In the genomic region with DNA sequence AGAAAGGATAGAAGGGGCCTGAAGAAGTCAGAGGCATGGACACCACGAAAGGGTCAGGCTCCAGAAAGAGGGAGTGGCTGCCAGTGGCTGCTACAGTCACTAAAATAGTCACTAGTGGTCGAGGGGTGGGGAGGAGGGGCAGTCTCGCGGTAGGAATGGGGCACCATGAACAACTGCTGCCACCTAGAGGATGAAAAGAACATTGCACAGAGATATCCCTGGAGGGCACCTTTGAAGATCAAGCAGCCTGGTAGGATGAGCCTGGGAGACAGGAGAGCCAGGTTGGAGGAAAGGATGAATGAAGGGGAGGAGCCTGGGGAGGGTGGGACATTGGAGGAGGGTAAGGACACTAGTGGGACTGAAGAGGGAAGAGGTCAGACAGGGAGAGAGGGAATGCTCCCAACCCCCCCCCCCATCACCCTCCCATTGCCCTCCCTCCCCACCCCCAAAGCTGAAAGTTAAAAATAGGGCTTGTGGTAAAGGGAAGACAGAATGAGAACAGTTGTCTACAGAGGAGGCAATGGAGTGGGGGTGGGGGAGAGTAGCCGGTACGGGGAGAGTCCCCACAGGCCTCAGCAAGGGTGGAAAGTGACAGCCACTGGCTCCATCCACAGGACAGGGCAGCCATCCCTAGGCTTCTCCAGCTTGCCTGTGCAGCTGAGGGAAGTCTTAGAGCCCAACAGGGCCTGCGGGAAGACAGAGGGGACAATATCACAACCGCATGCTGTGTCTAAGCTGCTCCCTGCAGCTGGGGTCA, we compare ENCODE assay signal across 8 mouse cellular contexts. TPM values are rescaled to one million over a fixed set of nuclear protein-coding genes. Genes with fewer than 3 reads are reported as not detected.
DNase-seq lines count a peak whose midpoint lies in the region; ATAC-seq and TF ChIP-seq lines count a peak whose summit lies in the region.

No protein-coding gene starts in this region.

- 0 out of 2 replicates have a peak, but pooled peaks cover 15% of the 10 kb centered on the region for H3K27me3 ChIP-seq in embryonic facial prominence, embryonic 10.5 days (replicated peaks; ENCODE audit: low read depth, poor library complexity, severe bottlenecking)
- no peaks in the 10 kb centered on the region for H3K27me3 ChIP-seq in heart, embryonic 11.5 days (ENCODE audit: control insufficient read depth, insufficient read depth, low read length)
- no peaks in the 10 kb centered on the region for H3K27me3 ChIP-seq in kidney, postnatal 0 days (ENCODE audit: insufficient read depth, low read length)
- H3K27me3 ChIP-seq in liver, embryonic 11.5 days (replicated peaks; ENCODE audit: control insufficient read depth, insufficient read depth, low read length), result no peaks in the 10 kb centered on the region
- H3K27me3 ChIP-seq in myocyte (ENCODE audit: control insufficient read depth, insufficient read depth, insufficient read length), result no peaks in the 10 kb centered on the region

- peak overlapping the region; percentile 56 for H3K9ac ChIP-seq in heart, embryonic 11.5 days (ENCODE audit: low read depth, low read length)
- H3K9ac ChIP-seq in kidney, postnatal 0 days (ENCODE audit: low read depth, low read length), result no peak overlapping the region
- H3K9ac ChIP-seq in liver, embryonic 11.5 days (ENCODE audit: low read depth, low read length), result no peak overlapping the region

- peaks cover 46% of the 10 kb centered on the region for H3K4me1 ChIP-seq in embryonic facial prominence, embryonic 10.5 days
- H3K4me1 ChIP-seq in heart, embryonic 11.5 days (ENCODE audit: control insufficient read depth, insufficient read depth, low read length), result peaks cover 30% of the 10 kb centered on the region
- peaks cover 3% of the 10 kb centered on the region; the same call in 1 of the 2 replicates for H3K4me1 ChIP-seq in kidney, postnatal 0 days (replicated peaks; ENCODE audit: insufficient read depth, low read length)
- H3K4me1 ChIP-seq in liver, embryonic 11.5 days (replicated peaks; ENCODE audit: control insufficient read depth, insufficient read depth, low read length), result peaks cover 14% of the 10 kb centered on the region

- ATAC-seq in heart, embryonic 11.5 days (replicated peaks; ENCODE audit: insufficient number of reproducible peaks, low FRiP score, low TSS enrichment), result no peak; the same call in 1 of the 2 replicates
- peak; percentile 38; the same call in 1 of the 2 replicates for ATAC-seq in kidney, postnatal 0 days (replicated peaks; ENCODE audit: low FRiP score, low read depth)
- ATAC-seq in liver, embryonic 11.5 days (replicated peaks; ENCODE audit: low FRiP score), result peak; percentile 17; the same call in 1 of the 2 replicates

- no peak for TF ChIP-seq POLR2A in myocyte (IDR thresholded peaks at IDR 0.05; ENCODE audit: insufficient read length, low read depth)

- no peaks in the 10 kb centered on the region for H3K9me3 ChIP-seq in embryonic facial prominence, embryonic 10.5 days
- H3K9me3 ChIP-seq in heart, embryonic 11.5 days (replicated peaks; ENCODE audit: control insufficient read depth, low read length), result no peaks in the 10 kb centered on the region
- H3K9me3 ChIP-seq in kidney, postnatal 0 days (replicated peaks; ENCODE audit: low read length), result no peaks in the 10 kb centered on the region
- no peaks in the 10 kb centered on the region for H3K9me3 ChIP-seq in liver, embryonic 11.5 days (ENCODE audit: control insufficient read depth, low read length)

- no peaks in the 10 kb centered on the region for H3K36me3 ChIP-seq in embryonic facial prominence, embryonic 10.5 days (replicated peaks)
- H3K36me3 ChIP-seq in heart, embryonic 11.5 days (ENCODE audit: control insufficient read depth, insufficient read depth, low read length), result no peaks in the 10 kb centered on the region
- no peaks in the 10 kb centered on the region for H3K36me3 ChIP-seq in kidney, postnatal 0 days (ENCODE audit: insufficient read depth, low read length)
- H3K36me3 ChIP-seq in liver, embryonic 11.5 days (ENCODE audit: control insufficient read depth, insufficient read depth, low read length), result no peaks in the 10 kb centered on the region
- no peaks in the 10 kb centered on the region for H3K36me3 ChIP-seq in myocyte (ENCODE audit: control insufficient read depth, insufficient read depth)

- 3% methylated on average over 8 of the region's 8 CpGs for WGBS in embryonic facial prominence, embryonic 10.5 days
- WGBS in heart, embryonic 11.5 days (ENCODE audit: insufficient replicate concordance), result 2% methylated on average over 8 of the region's 8 CpGs
- 5% methylated on average over 8 of the region's 8 CpGs for WGBS in kidney, postnatal 0 days
- 11% methylated on average over 8 of the region's 8 CpGs for WGBS in liver, embryonic 11.5 days

- peak; percentile 70 for DNase-seq in CD4-positive, CD25-positive, alpha-beta regulatory T cell, adult 2 months (ENCODE audit: low read depth, low spot score)
- peak; percentile 64 for DNase-seq in adrenal gland, postnatal 10 days
- DNase-seq in embryonic facial prominence, embryonic 10.5 days (ENCODE audit: low spot score), result peak; percentile 68
- DNase-seq in kidney, postnatal 0 days (ENCODE audit: low spot score), result peak; percentile 77
- DNase-seq in liver, embryonic 11.5 days (ENCODE audit: low spot score), result no peak
- DNase-seq in testis, postnatal 14 days (ENCODE audit: low spot score), result peak; percentile 40

- no peak overlapping the region for H3ac ChIP-seq in myocyte (ENCODE audit: control insufficient read depth, insufficient read length)

- peak overlapping the region; percentile 28 for H3K4me3 ChIP-seq in embryonic facial prominence, embryonic 10.5 days
- peak overlapping the region; percentile 4; the same call in 1 of the 2 replicates for H3K4me3 ChIP-seq in heart, embryonic 11.5 days (ENCODE audit: low read depth, low read length)
- no peak overlapping the region for H3K4me3 ChIP-seq in kidney, postnatal 0 days (replicated peaks; ENCODE audit: low read depth, low read length)
- H3K4me3 ChIP-seq in liver, embryonic 11.5 days (ENCODE audit: low read depth, low read length), result no peak overlapping the region
- peak overlapping the region; percentile 7 for H3K4me3 ChIP-seq in myocyte

- no peaks in the 10 kb centered on the region for H3K79me2 ChIP-seq in myocyte (ENCODE audit: control insufficient read depth, insufficient read depth)

- TF ChIP-seq CTCF in kidney, postnatal 0 days (IDR thresholded peaks at IDR 0.05; ENCODE audit: low read depth), result peak; percentile 90

- peak overlapping the region; percentile 24; the same call in 1 of the 2 replicates for H3K27ac ChIP-seq in embryonic facial prominence, embryonic 10.5 days (replicated peaks)
- H3K27ac ChIP-seq in heart, embryonic 11.5 days (ENCODE audit: low read depth, low read length), result peak overlapping the region; percentile 70
- no peak overlapping the region for H3K27ac ChIP-seq in kidney, postnatal 0 days
- H3K27ac ChIP-seq in liver, embryonic 11.5 days (ENCODE audit: low read depth, low read length), result no peak overlapping the region

- H3K4me2 ChIP-seq in heart, embryonic 11.5 days, result peak overlapping the region; percentile 53
- peak overlapping the region; percentile 35; the same call in 1 of the 2 replicates for H3K4me2 ChIP-seq in kidney, postnatal 0 days (ENCODE audit: low read length)
- H3K4me2 ChIP-seq in liver, embryonic 11.5 days, result no peak overlapping the region; the same call in 1 of the 2 replicates
- peak overlapping the region; percentile 83 for H3K4me2 ChIP-seq in myocyte (ENCODE audit: low read depth)

TF ChIP-seq in myocyte, 11 proteins besides CTCF, POLR2A, EP300 and RAD21:
- TF ChIP-seq REST (IDR thresholded peaks at IDR 0.05; ENCODE audit: insufficient read depth, insufficient read length) (no peak), MYOD1 (IDR thresholded peaks at IDR 0.05; ENCODE audit: control insufficient read depth in 1 of 3, insufficient read length in 2 of 3, low read depth in 2 of 3) (peak in 2 of 3 experiments; percentile 16 to 20), TCF3 (IDR thresholded peaks at IDR 0.05; ENCODE audit: insufficient read length, low read depth) (no peak), MYOG (IDR thresholded peaks at IDR 0.05; ENCODE audit: control insufficient read depth in 1 of 3, insufficient read depth in 1 of 3, insufficient read length in 2 of 3, low read depth in 2 of 3) (peak in 2 of 3 experiments; percentile 19 to 53)

RNA-seq across cellular contexts. Expression of a gene that starts 20.5 kb away (rescaled TPM):
- 10 to 100 TPM; 51.4 to 81.8 TPM for total RNA-seq in adrenal gland, postnatal 10 days (2021)
- 16.4 and 17.0 TPM in 2 replicates for polyA plus RNA-seq in embryonic facial prominence, embryonic 10.5 days (2016; fragmentation: Nextera tagmentation; extraction: Ambion mirVana)
- 66.4 and 71.2 TPM in 2 replicates for polyA plus RNA-seq in heart, embryonic 11.5 days (2014; fragmentation: Nextera tagmentation; extraction: Ambion mirVana)
- polyA plus RNA-seq in kidney, postnatal 0 days (2015; fragmentation: Nextera tagmentation; extraction: Ambion mirVana), result 356 and 370 TPM in 2 replicates
- 130 and 137 TPM in 2 replicates for polyA plus RNA-seq in liver, embryonic 11.5 days (2014; fragmentation: Nextera tagmentation; extraction: Ambion mirVana)
- polyA plus RNA-seq in myocyte (2012; fragmentation: generic; extraction: Trizol), result 2.9 TPM

Comparison
In these comparisons a context has a peak if more than half of its experiments do, and no peak if none do; other contexts are left out.
1. H3K27ac ChIP-seq: peak in embryonic facial prominence, embryonic 10.5 days (single experiment) and heart, embryonic 11.5 days (single experiment); none in kidney, postnatal 0 days (single experiment) and liver, embryonic 11.5 days (single experiment).
2. H3K4me3 ChIP-seq: peak in embryonic facial prominence, embryonic 10.5 days (single experiment), heart, embryonic 11.5 days (single experiment) and myocyte (single experiment); none in kidney, postnatal 0 days (single experiment) and liver, embryonic 11.5 days (single experiment).